Mouse (Mus musculus): ENCODE data around the gene Olfr220.
A peak's percentile ranks its signal among the peaks of the same experiment; 100 is the strongest.

The Olfr220 gene

GRCm38 (mm10) chr1:174441782-174442181 lies at the start of gene Olfr220:
Olfr220 (plus strand) TSS chr1:174442082.
- DNase-seq, result no peak

GRCm38 (mm10) chr1:174422959-174423358 lies 18.9 kb upstream of the Olfr220 start:
- DNase-seq, result no peak

DNA sequence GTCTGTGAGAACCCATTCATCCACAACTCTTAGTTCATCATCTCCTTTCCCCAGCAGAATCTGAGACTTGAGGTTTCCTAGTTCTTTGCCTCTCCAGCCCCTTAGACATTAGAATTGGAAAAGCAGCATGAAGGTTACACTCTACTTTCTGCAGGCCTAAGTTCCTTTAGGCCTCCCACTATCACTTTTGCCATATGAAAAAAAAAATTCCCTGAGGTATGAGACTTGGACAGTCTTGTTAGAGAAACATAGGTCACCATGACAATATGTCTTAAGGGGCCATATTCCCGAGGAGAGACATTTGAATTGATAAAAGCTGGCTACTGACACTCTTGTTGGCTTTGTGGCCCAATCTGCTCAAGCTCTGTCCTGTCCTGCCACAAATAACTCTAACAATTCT lies 18.1 kb upstream of the Olfr220 start, which contains the start of gene Olfr414:
Gene Olfr414 (plus strand): TSS at position 301 of the 400 bp plus-strand sequence.
- DNase-seq, result no peak

DNA sequence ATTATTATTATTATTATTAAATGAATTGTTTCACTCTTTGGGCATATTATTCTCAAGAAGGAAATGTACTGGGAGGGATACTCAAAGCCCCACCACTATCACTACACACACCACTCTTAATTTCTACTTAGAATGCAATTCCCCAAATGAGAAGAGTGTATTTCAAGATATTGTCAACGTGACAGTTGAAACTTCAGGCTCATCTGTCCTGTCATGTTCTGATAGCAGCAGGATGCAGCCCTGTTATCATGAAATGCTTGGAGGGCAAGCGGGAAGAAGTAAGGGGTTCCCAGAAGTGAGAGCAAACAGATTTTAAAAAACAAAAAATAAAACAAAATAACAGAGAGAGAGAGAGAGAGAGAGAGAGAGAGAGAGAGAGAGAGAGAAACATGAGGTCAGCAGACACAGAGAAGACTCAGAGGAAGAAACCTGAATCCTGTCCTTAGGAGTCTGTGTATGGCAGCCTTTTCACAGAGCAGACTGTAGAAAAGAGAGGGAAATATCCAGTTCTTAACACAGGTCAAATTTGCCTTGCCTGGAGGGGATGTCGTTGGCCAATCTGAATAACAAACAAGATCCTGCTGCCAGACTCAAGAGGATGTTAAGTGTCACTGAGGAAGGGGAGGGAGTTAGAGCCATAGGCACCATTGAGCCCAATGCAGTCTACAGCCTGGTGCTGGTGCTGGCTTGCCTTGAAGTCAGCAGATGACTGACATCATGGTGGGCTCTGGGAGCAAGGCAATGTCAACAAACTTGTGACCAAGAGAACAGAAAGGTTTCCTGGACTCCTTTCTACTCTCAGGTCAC lies 15.5 kb upstream of the Olfr220 start:
- no peak for DNase-seq

DNA sequence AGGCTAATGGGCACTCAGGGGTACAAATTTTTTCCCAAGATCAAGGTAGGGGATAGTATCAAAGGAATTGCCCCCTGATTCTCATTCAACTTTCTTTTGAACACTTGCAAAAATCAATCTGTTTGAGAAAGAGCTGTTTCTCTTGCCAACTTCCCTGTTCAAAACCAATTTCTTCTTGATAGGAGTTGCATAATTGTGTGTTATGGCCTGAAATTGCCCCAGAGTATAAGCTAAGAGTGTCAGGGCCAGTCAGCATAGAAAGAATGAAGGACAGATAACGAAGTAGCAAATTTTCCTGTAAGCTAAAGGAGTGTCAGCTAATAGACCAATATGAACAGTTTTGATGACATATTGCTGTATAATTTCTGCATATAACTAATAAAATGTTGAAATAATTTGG lies 14.5 kb upstream of the Olfr220 start:
- DNase-seq, result no peak

- DNase-seq, result no peak
Observed at GRCm38 (mm10) chr1:174428407-174428806, 13.5 kb upstream of the Olfr220 start.

DNA sequence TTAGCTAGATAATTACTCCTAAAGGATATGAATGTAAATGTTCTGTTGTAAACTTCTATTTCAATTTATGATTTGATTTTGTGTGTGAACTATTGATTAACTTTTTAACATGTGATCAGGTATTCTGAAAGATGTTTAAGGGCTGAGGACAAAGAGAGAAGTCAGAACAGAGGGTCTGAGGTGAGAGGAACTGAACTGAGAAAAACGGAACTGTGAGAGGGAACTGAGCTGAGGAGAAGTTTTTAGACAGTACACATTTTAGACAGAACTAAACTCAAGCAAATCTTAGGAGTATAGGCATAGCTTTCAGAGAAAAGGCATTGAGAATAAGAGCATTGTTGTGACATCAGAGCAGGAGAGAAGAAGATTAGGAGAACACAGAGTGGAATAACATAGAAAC lies 7.8 kb upstream of the Olfr220 start:
- no peak for DNase-seq

DNA sequence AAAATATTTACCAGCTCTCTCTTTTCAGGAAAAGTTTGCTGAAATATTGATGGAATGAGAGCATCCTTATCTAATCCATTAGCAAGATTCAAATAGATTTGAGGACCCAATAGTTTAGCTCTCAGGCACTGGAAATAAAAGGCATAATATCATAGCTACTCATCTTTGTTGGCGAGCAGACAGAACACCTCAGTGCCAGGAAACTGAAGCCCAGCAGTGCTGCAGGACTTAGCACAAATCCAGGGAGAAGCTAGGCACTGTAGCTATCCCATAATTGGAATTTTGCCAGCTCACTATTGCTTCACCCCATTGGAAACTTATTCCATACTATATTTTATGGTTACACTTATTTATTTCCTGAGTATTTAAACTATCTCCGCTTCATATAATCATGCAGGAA lies 13.2 kb downstream of the Olfr220 start:
- peak; percentile 38 to 54 for DNase-seq

- DNase-seq, result no peak
Observed at GRCm38 (mm10) chr1:174465385-174465784, 23.5 kb downstream of the Olfr220 start.

DNA sequence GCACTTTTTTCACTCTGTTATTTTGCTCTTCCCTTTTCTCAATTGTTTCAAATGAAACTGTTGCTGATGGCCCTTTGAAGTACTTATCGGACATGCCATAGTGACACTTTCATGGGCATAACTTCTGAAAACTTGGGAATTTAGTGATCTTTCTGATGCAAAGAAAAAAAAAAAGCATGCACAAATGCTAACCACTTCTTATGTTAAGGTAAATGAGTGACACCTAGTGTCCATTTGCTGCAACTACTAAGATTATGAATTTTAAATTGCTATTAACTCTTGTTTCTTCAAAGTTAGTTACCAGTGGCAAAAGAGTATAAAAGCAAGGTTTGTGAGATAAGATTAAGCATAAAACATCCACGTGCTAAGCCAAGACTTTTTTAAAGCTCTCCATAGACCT lies 24.4 kb downstream of the Olfr220 start:
- peak in 1 of 2 experiments; percentile 34 for DNase-seq

GRCm38 (mm10) chr1:174469736-174470135 lies 27.9 kb downstream of the Olfr220 start:
- peak; percentile 75 to 80 for DNase-seq

GRCm38 (mm10) chr1:174482567-174482966 lies 40.7 kb downstream of the Olfr220 start:
- no peak for DNase-seq

DNA sequence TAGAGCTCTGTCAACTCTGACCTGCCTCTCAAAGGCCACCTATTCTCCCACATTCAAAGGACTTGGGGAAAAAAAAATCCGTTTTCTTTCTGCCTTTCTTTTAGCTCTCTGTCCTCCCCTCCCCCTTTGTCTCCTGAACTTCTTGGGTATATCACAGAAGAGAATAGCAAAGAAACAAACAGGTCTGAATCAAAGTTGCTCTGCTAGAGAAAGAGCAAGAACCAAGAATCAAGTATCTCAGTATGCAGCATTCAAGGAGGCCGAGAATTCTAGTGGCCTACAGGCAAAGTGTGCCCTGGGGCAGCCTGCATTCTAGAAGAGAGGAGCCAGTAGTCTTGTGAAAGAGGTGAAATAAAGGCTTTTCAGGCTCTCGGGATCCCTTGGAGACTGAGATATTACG lies 58.2 kb downstream of the Olfr220 start:
- DNase-seq, result no peak
